Mouse (Mus musculus) CH12F3 (cell line): Measurements from ENCODE around the gene Ctdsp1.
"Not testable (repeated sequence)": the region's sequence is repeated elsewhere in the genome, so short reads cannot be mapped to it uniquely, and the experiment has no call there.

Source experiments
- in situ Hi-C: fragments of 300-500 bp; cut with MboI; formaldehyde crosslinking; loops from 2 replicates; pipeline ENCODE4 v1.14.3; 2020; ENCODE audit warnings: low sequenced_read_pairs

Ctdsp1 gene

GRCm38 (mm10) chr1:74396456-74397222 lies 5.3 kb downstream of the Ctdsp1 start:
- in situ Hi-C loops = not testable (repeated sequence)

GRCm38 (mm10) chr1:74397268-74397918 lies 6.1 kb downstream of the Ctdsp1 start:
- in situ Hi-C loops = no loop called here

- in situ Hi-C loops = no loop called here
Observed at GRCm38 (mm10) chr1:74397919-74398451, 6.7 kb downstream of the Ctdsp1 start.

- in situ Hi-C loops = no loop called here
Observed at GRCm38 (mm10) chr1:74400531-74400930, 9.2 kb downstream of the Ctdsp1 start.

GRCm38 (mm10) chr1:74401015-74401702 lies 9.8 kb downstream of the Ctdsp1 start:
- in situ Hi-C loops = no loop called here

- in situ Hi-C loops = no loop called here
Observed at GRCm38 (mm10) chr1:74404206-74404605, 12.9 kb downstream of the Ctdsp1 start.

- in situ Hi-C loops = loop anchor here (5.0 kb wide), 1 partner anchor 38 kb away; no protein-coding TSS in a partner anchor
Observed at GRCm38 (mm10) chr1:74408589-74409504, 17.5 kb downstream of the Ctdsp1 start, which contains the start of gene Vil1. TSS of gene Vil1 (plus strand) at chr1:74409376.

DNA sequence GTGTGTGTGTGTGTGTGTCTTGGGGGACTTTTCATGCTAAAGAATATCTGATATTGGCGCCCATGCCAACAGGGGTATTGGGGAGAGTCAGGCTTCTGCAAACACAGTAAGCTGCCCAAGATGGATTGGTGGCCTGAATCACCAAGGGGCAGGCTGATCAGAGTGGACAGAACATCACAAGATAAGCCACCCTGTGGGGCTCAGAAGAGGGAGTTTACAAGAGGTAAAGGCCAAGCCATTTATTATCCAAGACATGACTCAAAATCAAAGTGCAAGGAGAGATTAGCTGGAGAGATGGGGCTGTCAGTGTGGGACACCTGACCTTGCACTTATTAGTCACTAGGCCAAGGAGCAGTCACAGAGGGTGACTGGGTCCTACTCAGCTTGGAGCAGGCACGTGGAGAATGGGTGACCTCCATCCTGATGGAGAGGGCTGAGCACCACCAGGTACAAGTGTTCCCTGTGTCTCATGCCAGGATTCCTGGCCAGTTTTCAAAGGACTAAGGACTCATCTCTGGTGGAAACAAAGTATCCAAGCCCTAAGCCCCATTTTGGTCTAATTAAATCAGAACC lies 20.5 kb downstream of the Ctdsp1 start:
- in situ Hi-C loops = no loop called here

DNA sequence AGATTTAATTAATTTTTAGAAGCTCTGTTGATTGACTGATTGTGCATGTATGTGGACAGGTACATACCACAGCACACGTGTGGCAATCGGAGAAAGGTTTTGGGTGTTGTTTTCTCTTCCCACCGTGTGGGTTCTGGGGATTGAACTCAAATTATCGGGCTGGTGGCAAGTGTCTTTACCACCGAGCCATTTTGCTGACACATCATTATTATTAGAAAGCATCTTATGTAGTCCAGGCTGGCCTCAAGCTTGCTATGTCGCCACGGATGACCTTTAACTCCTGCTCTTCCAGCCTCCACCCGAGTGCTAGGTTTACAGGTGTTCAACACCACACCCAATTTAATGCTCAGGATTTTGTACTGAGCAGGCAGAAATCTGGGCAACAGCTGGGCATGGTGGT lies 21.4 kb downstream of the Ctdsp1 start:
- in situ Hi-C loops = no loop called here

- in situ Hi-C loops = no loop called here
Observed at GRCm38 (mm10) chr1:74415143-74415542, 23.8 kb downstream of the Ctdsp1 start.

DNA sequence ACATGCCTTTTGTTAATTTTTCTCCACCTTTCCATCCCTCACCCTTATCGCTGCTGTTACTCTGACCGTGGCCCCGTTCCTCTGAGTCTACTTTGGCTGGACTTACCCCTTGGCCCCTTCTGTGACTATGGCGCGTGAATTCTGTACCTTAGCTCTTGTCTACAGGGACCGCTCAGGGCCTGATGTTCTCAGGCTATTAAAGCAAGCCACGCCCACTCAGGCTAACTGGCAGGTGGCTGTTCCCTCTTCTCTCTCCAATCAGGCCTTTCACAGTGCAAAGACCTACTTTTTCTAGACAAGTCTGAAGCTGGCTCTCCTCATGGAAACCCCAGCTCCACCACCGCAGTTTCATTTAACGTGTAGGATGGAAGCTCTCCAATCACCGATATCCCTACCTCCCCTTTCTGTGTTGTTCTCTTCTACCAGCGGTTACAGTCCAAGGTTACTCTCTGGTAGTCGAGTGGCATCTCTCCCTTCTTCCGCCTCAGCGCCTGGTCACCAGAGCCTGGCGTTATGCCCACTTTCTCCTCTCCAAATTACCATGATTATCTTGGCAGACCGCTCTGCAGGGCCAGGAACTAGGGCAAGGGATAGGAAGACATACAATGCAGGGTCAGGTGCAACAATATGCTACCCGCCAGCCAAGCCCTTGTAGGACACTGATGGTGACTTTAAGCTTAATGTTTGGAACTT lies 27.6 kb downstream of the Ctdsp1 start:
- in situ Hi-C loops = no loop called here

DNA sequence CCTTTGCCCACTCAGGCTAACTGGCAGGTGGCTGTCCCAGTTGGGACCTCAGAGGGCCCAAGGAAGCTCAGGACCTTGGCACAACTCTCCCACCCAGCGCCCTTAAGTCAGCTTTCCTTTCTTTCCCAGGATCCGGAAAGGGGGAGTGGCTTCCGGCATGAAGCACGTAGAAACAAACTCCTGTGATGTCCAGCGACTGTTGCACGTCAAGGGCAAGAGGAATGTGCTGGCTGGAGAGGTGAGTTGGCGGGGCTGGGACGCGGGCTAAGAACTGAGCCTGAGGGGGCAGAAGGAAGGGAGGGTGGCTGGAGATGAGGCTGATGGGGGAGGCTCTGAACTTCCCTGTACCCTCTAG lies 28.1 kb downstream of the Ctdsp1 start:
- in situ Hi-C loops = no loop called here

DNA sequence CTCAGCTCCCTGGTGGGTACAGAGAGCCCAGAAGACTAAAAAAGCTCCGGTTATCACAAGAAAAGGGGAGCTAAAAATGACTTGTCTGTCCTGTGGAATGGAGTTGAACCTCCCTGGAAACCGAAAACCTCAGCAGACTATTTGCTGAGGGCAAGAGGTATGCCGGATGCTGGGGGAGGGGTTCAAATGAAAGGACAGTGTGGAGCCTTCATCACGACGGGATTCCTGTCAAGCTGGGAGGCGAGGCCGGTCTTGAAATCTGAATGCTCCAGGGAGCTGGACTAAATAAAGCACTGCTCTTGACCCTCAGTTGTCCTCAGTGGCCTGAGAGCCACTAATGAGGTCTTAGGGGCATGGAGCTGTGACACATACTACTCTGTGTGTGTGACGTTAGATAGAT lies 31.8 kb downstream of the Ctdsp1 start:
- in situ Hi-C loops = no loop called here

DNA sequence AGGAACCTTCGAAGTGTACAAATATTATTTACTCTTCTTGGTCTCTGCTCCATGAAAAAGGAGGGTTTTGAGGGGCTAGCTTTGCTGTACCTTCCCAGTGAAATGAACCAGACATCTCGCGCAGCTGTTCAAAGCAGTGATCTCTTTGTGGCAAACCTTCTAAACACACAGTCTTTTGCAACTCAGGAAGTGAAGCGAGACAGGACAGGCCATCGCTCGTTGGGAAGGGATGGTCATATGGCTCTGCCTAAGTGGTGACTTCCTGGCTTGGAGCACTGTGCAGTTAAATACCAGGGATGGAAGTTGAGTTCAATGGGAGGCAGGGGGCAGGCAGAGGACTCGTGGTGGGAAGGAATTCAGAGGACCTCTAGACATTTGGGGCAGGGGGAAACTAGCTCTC lies 34.5 kb downstream of the Ctdsp1 start:
- in situ Hi-C loops = no loop called here

- in situ Hi-C loops = no loop called here
Observed at GRCm38 (mm10) chr1:74433220-74433619, 41.9 kb downstream of the Ctdsp1 start.

DNA sequence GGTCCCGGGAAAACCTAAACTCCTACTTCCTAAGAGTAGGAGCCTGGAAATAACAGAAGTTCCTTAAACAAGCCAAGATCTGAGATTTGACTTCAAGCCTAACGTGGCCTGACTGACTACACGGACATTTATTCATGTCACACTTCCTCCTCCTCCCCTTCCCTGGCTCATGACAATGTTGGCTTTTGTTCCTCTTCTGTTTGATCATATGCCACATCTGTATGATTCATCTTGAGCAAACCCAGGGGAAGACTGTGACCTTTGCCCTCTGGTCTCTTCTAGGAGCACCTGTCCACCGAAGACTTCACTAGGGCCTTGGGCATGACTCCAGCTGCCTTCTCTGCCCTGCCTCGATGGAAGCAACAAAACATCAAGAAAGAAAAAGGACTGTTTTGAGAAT lies 43.3 kb downstream of the Ctdsp1 start:
- in situ Hi-C loops = no loop called here

DNA sequence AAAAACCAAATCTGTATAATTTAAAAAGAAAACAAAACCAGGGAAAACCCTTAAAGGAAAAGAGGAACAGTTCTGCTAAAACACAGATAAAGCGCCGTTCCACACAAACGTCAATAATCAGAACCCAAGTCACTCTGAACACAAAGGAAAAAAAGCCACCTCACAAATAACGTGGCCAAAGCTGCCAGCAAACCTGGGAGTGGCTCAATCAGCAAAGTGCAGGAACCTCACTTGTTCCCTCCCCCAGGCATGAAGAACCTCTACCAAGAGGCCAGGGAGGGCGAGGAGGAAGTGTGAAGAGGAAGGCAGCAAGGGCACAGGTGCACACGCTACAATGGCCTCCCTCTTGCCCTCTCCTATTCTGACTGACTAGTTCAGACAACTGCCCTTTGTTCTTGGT lies 44.3 kb downstream of the Ctdsp1 start:
- in situ Hi-C loops = no loop called here

GRCm38 (mm10) chr1:74437702-74438427 lies 46.6 kb downstream of the Ctdsp1 start:
- in situ Hi-C loops = no loop called here
